Mouse (Mus musculus) limb, embryonic 14.5 days (tissue): ENCODE measurements around the gene Pnpla2. TPM values are rescaled to one million over a fixed set of nuclear protein-coding genes. Genes with fewer than 3 reads are reported as not detected.
A peak's percentile ranks its signal among the peaks of the same experiment; 100 is the strongest.
"Not testable (repeated sequence)": the region's sequence is repeated elsewhere in the genome, so short reads cannot be mapped to it uniquely, and the experiment has no call there.

ENCODE experiments used
- ATAC-seq: fragments of 200-750 bp; cut with Nextera tagmentation; 2 replicates; pipeline ENCODE4 v1.8.0; 2017; ENCODE audit warnings: low read depth, moderate number of reproducible peaks, moderate TSS enrichment; ENCODE audit not compliant: low FRiP score
- DNase-seq: peaks from one replicate; pipeline ENCODE4 v3.0.0-alpha.2; 2015; ENCODE audit warnings: low spot score
- H3K27ac ChIP-seq: fragments of 300-500 bp; sonication (generic); replicated peaks from 2 replicates; pipeline ENCODE4 v1.5.1; 2014; ENCODE audit warnings: low read depth, mild to moderate bottlenecking, low read length, moderate library complexity, mixed read lengths
- H3K27me3 ChIP-seq: fragments of 300-500 bp; sonication (generic); 2 replicates; pipeline ENCODE4 v1.6.1; 2014; ENCODE audit warnings: low read length, mixed read lengths; ENCODE audit not compliant: control insufficient read depth, insufficient read depth
- H3K36me3 ChIP-seq: fragments of 300-500 bp; sonication (generic); 2 replicates; pipeline ENCODE4 v1.6.1; 2014; ENCODE audit warnings: mild to moderate bottlenecking, low read length, moderate library complexity, mixed read lengths; ENCODE audit not compliant: control insufficient read depth, insufficient read depth
- H3K4me1 ChIP-seq: fragments of 300-500 bp; sonication (generic); 2 replicates; pipeline ENCODE4 v1.6.1; 2014; ENCODE audit warnings: antibody characterized with exemption, low read length, mixed read lengths; ENCODE audit not compliant: control insufficient read depth, insufficient read depth
- H3K4me2 ChIP-seq: fragments of 300-500 bp; sonication (generic); replicated peaks from 2 replicates; pipeline ENCODE4 v1.6.1; 2014; ENCODE audit warnings: low read depth, mild to moderate bottlenecking, low read length, moderate library complexity; ENCODE audit not compliant: severe bottlenecking
- H3K4me3 ChIP-seq: fragments of 300-500 bp; sonication (generic); replicated peaks from 2 replicates; pipeline ENCODE4 v1.5.1; 2014; ENCODE audit warnings: low read length
- H3K9ac ChIP-seq: fragments of 300-500 bp; sonication (generic); 2 replicates; pipeline ENCODE4 v1.6.1; 2014; ENCODE audit warnings: mild to moderate bottlenecking, low read depth, low read length, moderate library complexity; ENCODE audit not compliant: severe bottlenecking
- H3K9me3 ChIP-seq: fragments of 300-500 bp; sonication (generic); 2 replicates; pipeline ENCODE4 v1.6.1; 2016; ENCODE audit warnings: low read length; ENCODE audit not compliant: control insufficient read depth
- POLR2A ChIP-seq: fragments of 200-500 bp; IDR thresholded peaks from 2 replicates; pipeline ENCODE4 v1.8.0; 2012; ENCODE audit warnings: inconsistent platforms, mild to moderate bottlenecking, moderate library complexity, borderline replicate concordance; ENCODE audit not compliant: insufficient read depth, insufficient read length; ENCODE audit errors: extremely low read depth
- WGBS: fragments of 180-500 bp; shearing (Covaris S2); extraction: QIAGEN DNeasy Blood & Tissue Kit; methylation state at CpG from one replicate; pipeline ENCODE4 v1.1.7; 2014; 5-methylcytosine and 5-hydroxymethylcytosine counted together
- polyA plus RNA-seq, 2 experiments: library from polyadenylated mRNA; depleted of rRNA in 1 of 2; stranded (reverse) in 1 of 2; unstranded in 1 of 2; fragments of >200 nt; fragmentation: Nextera tagmentation in 1 of 2; extraction: Ambion mirVana in 1 of 2; gene quantifications; 2 replicates each; pipeline versions ENCODE4 v1.2.1 to v1.2.3; 2012 to 2014

The Pnpla2 gene
- polyA plus RNA-seq (2012; rRNA removed) (14.8 and 16.4 TPM in 2 replicates), polyA plus RNA-seq (2014; fragmentation: Nextera tagmentation; extraction: Ambion mirVana) (14.5 and 14.8 TPM in 2 replicates)

GRCm38 (mm10) chr7:141454967-141455551, at the start of gene Pnpla2:
Pnpla2 (plus strand) TSS chr7:141455198.
- peak; percentile 69; the same call in 1 of the 2 replicates for TF ChIP-seq POLR2A
- Histone ChIP-seq H3K9me3 (no peaks in the 10 kb centered on the region), H3K27me3 (no peaks in the 10 kb centered on the region), H3K4me3 (peak within 1 kb of the TSS; percentile 57), H3K9ac (peak within 1 kb of the TSS; percentile 56), H3K4me2 (peak within 1 kb of the TSS; percentile 92), H3K4me1 (0 out of 2 replicates have a peak, but pooled peaks cover 6% of the 10 kb centered on the region), H3K27ac (no peak within 1 kb of the TSS), H3K36me3 (peaks cover 31% of the 10 kb centered on the region)
- ATAC-seq, result peak; percentile 87
- peak; percentile 90 for DNase-seq
- 3% methylated on average over 45 of the region's 45 CpGs for WGBS

- no peak overlapping the region for H3K9ac ChIP-seq
- ATAC-seq, result no peak
- peaks cover 55% of the 10 kb centered on the region for H3K36me3 ChIP-seq
- H3K4me3 ChIP-seq, result no peak overlapping the region
- H3K4me1 ChIP-seq, result no peaks in the 10 kb centered on the region
- no peak overlapping the region for H3K4me2 ChIP-seq
- no peaks in the 10 kb centered on the region for H3K9me3 ChIP-seq
- no peak overlapping the region for H3K27ac ChIP-seq
- no peaks in the 10 kb centered on the region for H3K27me3 ChIP-seq
- no peak for TF ChIP-seq POLR2A
- no peak for DNase-seq
- 89% methylated on average over 4 of the region's 4 CpGs for WGBS
These were observed 49.5 kb upstream of the Pnpla2 start for GRCm38 (mm10) chr7:141405466-141405865.

GRCm38 (mm10) chr7:141407670-141408069, 47.3 kb upstream of the Pnpla2 start:
- H3K4me1 ChIP-seq, H3K9me3 ChIP-seq, H3K4me3 ChIP-seq, H3K4me2 ChIP-seq, H3K27ac ChIP-seq, H3K9ac ChIP-seq, H3K27me3 ChIP-seq, DNase-seq, ATAC-seq: not testable (repeated sequence)
- 96% methylated on average over 7 of the region's 7 CpGs for WGBS
- H3K36me3 ChIP-seq, result peaks cover 42% of the 10 kb centered on the region

GRCm38 (mm10) chr7:141408833-141409232, 46.2 kb upstream of the Pnpla2 start:
- Histone ChIP-seq H3K27me3 (no peaks in the 10 kb centered on the region), H3K9ac (no peak overlapping the region), H3K4me3 (no peak overlapping the region), H3K4me2 (no peak overlapping the region), H3K27ac (no peak overlapping the region), H3K36me3 (peaks cover 34% of the 10 kb centered on the region), H3K9me3 (no peaks in the 10 kb centered on the region), H3K4me1 (peaks cover 5% of the 10 kb centered on the region)
- ATAC-seq (peak; percentile 76), DNase-seq (peak; percentile 66)
- TF ChIP-seq POLR2A, result no peak
- WGBS, result 19% methylated on average over 11 of the region's 11 CpGs

GRCm38 (mm10) chr7:141410631-141411030, 44.4 kb upstream of the Pnpla2 start:
- H3K4me3 ChIP-seq, result no peak overlapping the region
- H3K9me3 ChIP-seq, result no peaks in the 10 kb centered on the region
- DNase-seq (no peak), ATAC-seq (no peak)
- H3K27me3 ChIP-seq, result no peaks in the 10 kb centered on the region
- 84% methylated on average over 8 of the region's 8 CpGs for WGBS
- H3K9ac ChIP-seq, result no peak overlapping the region
- H3K4me1 ChIP-seq, result peaks cover 5% of the 10 kb centered on the region
- H3K4me2 ChIP-seq, result no peak overlapping the region
- TF ChIP-seq POLR2A, result no peak
- H3K27ac ChIP-seq, result no peak overlapping the region
- peaks cover 34% of the 10 kb centered on the region for H3K36me3 ChIP-seq
